Comparison of ENCODE assay signal across 8 mouse cellular contexts in genomic region chr5:137599600-137599999, GRCm38 (mm10). TPM values are rescaled to one million over a fixed set of nuclear protein-coding genes. Genes with fewer than 3 reads are reported as not detected.
A peak's percentile ranks its signal among the peaks of the same experiment; 100 is the strongest.
DNase-seq lines count a peak whose midpoint lies in the region; ATAC-seq and TF ChIP-seq lines count a peak whose summit lies in the region.

No protein-coding gene starts in this region.

- peaks cover 24% of the 10 kb centered on the region for H3K36me3 ChIP-seq in erythroblast, embryonic 14.5 days (ENCODE audit: control insufficient read depth)
- peaks cover 13% of the 10 kb centered on the region for H3K36me3 ChIP-seq in C2C12 (ENCODE audit: control insufficient read depth, insufficient read depth)
- H3K36me3 ChIP-seq in forebrain, embryonic 15.5 days = no peaks in the 10 kb centered on the region
- peaks cover 20% of the 10 kb centered on the region for H3K36me3 ChIP-seq in liver, embryonic 13.5 days

- peaks cover 4% of the 10 kb centered on the region for H3K79me3 ChIP-seq in C2C12 (ENCODE audit: low read depth)

- H3K79me2 ChIP-seq in C2C12 (ENCODE audit: control insufficient read depth, insufficient read depth) = peaks cover 13% of the 10 kb centered on the region

- no peaks in the 10 kb centered on the region for H3K27me3 ChIP-seq in erythroblast, embryonic 14.5 days (ENCODE audit: control insufficient read depth)
- H3K27me3 ChIP-seq in C2C12 (ENCODE audit: control insufficient read depth, insufficient read depth, insufficient read length) = no peaks in the 10 kb centered on the region
- H3K27me3 ChIP-seq in forebrain, embryonic 15.5 days = no peaks in the 10 kb centered on the region
- no peaks in the 10 kb centered on the region for H3K27me3 ChIP-seq in liver, embryonic 13.5 days

- intact Hi-C loops in left cerebral cortex, postnatal 14 days (cut with DNase I) = no loop called here

- peak overlapping the region; percentile 69 for H3K4me3 ChIP-seq in erythroblast, embryonic 14.5 days (replicated peaks)
- H3K4me3 ChIP-seq in C2C12 (ENCODE audit: insufficient read depth, poor library complexity, severe bottlenecking) = peak overlapping the region; percentile 59
- peak overlapping the region; percentile 51 for H3K4me3 ChIP-seq in forebrain, embryonic 15.5 days
- H3K4me3 ChIP-seq in liver, embryonic 13.5 days (replicated peaks) = peak overlapping the region; percentile 83

- H3K9me3 ChIP-seq in erythroblast, embryonic 14.5 days (ENCODE audit: control insufficient read depth, low read length) = peaks cover 3% of the 10 kb centered on the region; the same call in 1 of the 2 replicates
- H3K9me3 ChIP-seq in forebrain, embryonic 15.5 days = no peaks in the 10 kb centered on the region
- H3K9me3 ChIP-seq in liver, embryonic 13.5 days (replicated peaks) = no peaks in the 10 kb centered on the region

- peaks cover 68% of the 10 kb centered on the region for H3K4me1 ChIP-seq in erythroblast, embryonic 14.5 days (ENCODE audit: control insufficient read depth)
- peaks cover 30% of the 10 kb centered on the region for H3K4me1 ChIP-seq in forebrain, embryonic 15.5 days
- H3K4me1 ChIP-seq in liver, embryonic 13.5 days (replicated peaks) = peaks cover 72% of the 10 kb centered on the region

- H3K9ac ChIP-seq in forebrain, embryonic 15.5 days (replicated peaks) = peak overlapping the region; percentile 89
- peak overlapping the region; percentile 91 for H3K9ac ChIP-seq in liver, embryonic 13.5 days

- H3K4me2 ChIP-seq in forebrain, embryonic 15.5 days (replicated peaks) = peak overlapping the region; percentile 99
- peak overlapping the region; percentile 100 for H3K4me2 ChIP-seq in liver, embryonic 13.5 days

- 68% methylated on average over 9 of the region's 9 CpGs for WGBS in forebrain, embryonic 15.5 days
- 23% methylated on average over 9 of the region's 9 CpGs for WGBS in liver, embryonic 13.5 days (ENCODE audit: insufficient replicate concordance)

- ATAC-seq in erythroblast, adult 5-6 weeks (replicated peaks; ENCODE audit: low FRiP score, poor library complexity, severe bottlenecking) = no peak
- ATAC-seq in forebrain, embryonic 15.5 days (replicated peaks) = no peak
- ATAC-seq in liver, embryonic 13.5 days (ENCODE audit: low read depth) = no peak

- DNase-seq in liver, embryonic 13.5 days = no peak
- DNase-seq in urinary bladder, postnatal 25 days (ENCODE audit: low spot score) = no peak
- DNase-seq in left cerebral cortex, postnatal 14 days (ENCODE audit: low spot score in 2 of 2) = no peak
- DNase-seq in left cerebral cortex, adult 8-10 months (ENCODE audit: low spot score in 2 of 2) = no peak

- TF ChIP-seq CTCF in C2C12 (IDR thresholded peaks at IDR 0.05; ENCODE audit: control insufficient read depth, insufficient read depth, insufficient read length) = no peak

- no peak overlapping the region for H3K27ac ChIP-seq in forebrain, embryonic 15.5 days (replicated peaks)
- H3K27ac ChIP-seq in liver, embryonic 13.5 days = peak overlapping the region; percentile 91

- H3ac ChIP-seq in C2C12 (ENCODE audit: control insufficient read depth, insufficient read length, low read depth) = peak overlapping the region; percentile 22

TF ChIP-seq in C2C12, 6 proteins besides CTCF, POLR2A, EP300 and RAD21:
- no peak for TF ChIP-seq MAX (IDR thresholded peaks at IDR 0.05)
- TF ChIP-seq CEBPB (IDR thresholded peaks at IDR 0.05; ENCODE audit: low read depth) = no peak
- no peak for TF ChIP-seq MYOD1 (IDR thresholded peaks at IDR 0.05; ENCODE audit: control insufficient read depth, insufficient read length, low read depth)
- TF ChIP-seq MYOG (IDR thresholded peaks at IDR 0.05; ENCODE audit: control insufficient read depth, extremely low read depth, insufficient read length) = no peak
- TF ChIP-seq USF1 (IDR thresholded peaks at IDR 0.05; ENCODE audit: low read depth) = no peak
- no peak for TF ChIP-seq FOSL1 (IDR thresholded peaks at IDR 0.05; ENCODE audit: insufficient read depth, low read length, poor library complexity, severe bottlenecking)

RNA-seq across cellular contexts. Expression of gene Mospd3, which starts 1.3 kb away (rescaled TPM):
- polyA plus RNA-seq in erythroblast, embryonic 14.5 days (2012) = 105 and 109 TPM in 2 replicates
- total RNA-seq in erythroblast, adult 5-6 weeks (2015; ENCODE audit: low replicate concordance) = 18.6 and 37.2 TPM in 2 replicates
- total RNA-seq in erythroblast, adult 5-6 weeks (2017; ENCODE audit: low replicate concordance) = 0.43 TPM in 1 of 2 replicates, not detected in the other
- 28.6 TPM for polyA plus RNA-seq in C2C12 (2012; fragmentation: generic; extraction: Trizol)
- polyA plus RNA-seq in forebrain, embryonic 15.5 days (2015; fragmentation: Nextera tagmentation; extraction: Ambion mirVana) = 46.3 and 47.3 TPM in 2 replicates
- 32.3 and 32.8 TPM in 2 replicates for polyA plus RNA-seq in liver, embryonic 13.5 days (2015; fragmentation: Nextera tagmentation; extraction: Ambion mirVana)
- 10 to 100 TPM; 32.7 to 33.5 TPM for total RNA-seq in left cerebral cortex, postnatal 14 days (2021)
- 10 to 100 TPM; 18.6 to 29.9 (median 21.4) TPM for total RNA-seq in left cerebral cortex, adult 8-10 months (2022)

RNA-seq across cellular contexts. Expression of gene Pcolce, which starts 14.0 kb away (rescaled TPM):
- polyA plus RNA-seq in erythroblast, embryonic 14.5 days (2012) = 0.10 and 0.22 TPM in 2 replicates
- total RNA-seq in erythroblast, adult 5-6 weeks (2015; ENCODE audit: low replicate concordance) = not detected in 2 replicates
- total RNA-seq in erythroblast, adult 5-6 weeks (2017; ENCODE audit: low replicate concordance) = not detected in 2 replicates
- 651 TPM for polyA plus RNA-seq in C2C12 (2012; fragmentation: generic; extraction: Trizol)
- polyA plus RNA-seq in forebrain, embryonic 15.5 days (2015; fragmentation: Nextera tagmentation; extraction: Ambion mirVana) = 9.3 and 9.7 TPM in 2 replicates
- polyA plus RNA-seq in liver, embryonic 13.5 days (2015; fragmentation: Nextera tagmentation; extraction: Ambion mirVana) = 15.5 and 16.1 TPM in 2 replicates
- 10 to 100 TPM; 12.9 to 14.6 TPM for total RNA-seq in left cerebral cortex, postnatal 14 days (2021)
- total RNA-seq in left cerebral cortex, adult 8-10 months (2022) = 10 to 100 TPM; 12.8 to 14.6 (median 13.8) TPM

RNA-seq across cellular contexts. Expression of gene Fbxo24, which starts 29.2 kb away (rescaled TPM):
- not detected in 2 replicates for polyA plus RNA-seq in erythroblast, embryonic 14.5 days (2012)
- not detected in 2 replicates for total RNA-seq in erythroblast, adult 5-6 weeks (2015; ENCODE audit: low replicate concordance)
- not detected in 2 replicates for total RNA-seq in erythroblast, adult 5-6 weeks (2017; ENCODE audit: low replicate concordance)
- 0.29 TPM for polyA plus RNA-seq in C2C12 (2012; fragmentation: generic; extraction: Trizol)
- polyA plus RNA-seq in forebrain, embryonic 15.5 days (2015; fragmentation: Nextera tagmentation; extraction: Ambion mirVana) = 0.22 TPM in 1 of 2 replicates, not detected in the other
- polyA plus RNA-seq in liver, embryonic 13.5 days (2015; fragmentation: Nextera tagmentation; extraction: Ambion mirVana) = 0.08 TPM in 1 of 2 replicates, not detected in the other
- total RNA-seq in left cerebral cortex, postnatal 14 days (2021) = under 1 TPM in 1 of 2 experiments, not detected in 1; 0.15 TPM
- total RNA-seq in left cerebral cortex, adult 8-10 months (2022) = under 1 TPM; 0.16 to 0.28 (median 0.20) TPM

RNA-seq across cellular contexts. Expression of gene Lrch4, which starts 29.3 kb away (rescaled TPM):
- polyA plus RNA-seq in erythroblast, embryonic 14.5 days (2012) = 6.3 and 7.1 TPM in 2 replicates
- 9.0 and 27.2 TPM in 2 replicates for total RNA-seq in erythroblast, adult 5-6 weeks (2015; ENCODE audit: low replicate concordance)
- total RNA-seq in erythroblast, adult 5-6 weeks (2017; ENCODE audit: low replicate concordance) = 10.6 and 13.9 TPM in 2 replicates
- 27.5 TPM for polyA plus RNA-seq in C2C12 (2012; fragmentation: generic; extraction: Trizol)
- 21.4 and 22.1 TPM in 2 replicates for polyA plus RNA-seq in forebrain, embryonic 15.5 days (2015; fragmentation: Nextera tagmentation; extraction: Ambion mirVana)
- 24.8 and 32.0 TPM in 2 replicates for polyA plus RNA-seq in liver, embryonic 13.5 days (2015; fragmentation: Nextera tagmentation; extraction: Ambion mirVana)
- 10 to 100 TPM in 1 of 2 experiments, 1 to 10 TPM in 1; 7.1 to 13.7 TPM for total RNA-seq in left cerebral cortex, postnatal 14 days (2021)
- total RNA-seq in left cerebral cortex, adult 8-10 months (2022) = 10 to 100 TPM in 3 of 4 experiments, 1 to 10 TPM in 1; 9.5 to 18.0 (median 16.0) TPM

RNA-seq across cellular contexts. Expression of gene Gm20605, which starts 29.4 kb away (rescaled TPM):
- polyA plus RNA-seq in erythroblast, embryonic 14.5 days (2012) = 3.8 and 3.9 TPM in 2 replicates
- 1.9 and 6.3 TPM in 2 replicates for total RNA-seq in erythroblast, adult 5-6 weeks (2015; ENCODE audit: low replicate concordance)
- 0.94 and 4.7 TPM in 2 replicates for total RNA-seq in erythroblast, adult 5-6 weeks (2017; ENCODE audit: low replicate concordance)
- 5.0 TPM for polyA plus RNA-seq in C2C12 (2012; fragmentation: generic; extraction: Trizol)
- 6.9 and 7.8 TPM in 2 replicates for polyA plus RNA-seq in forebrain, embryonic 15.5 days (2015; fragmentation: Nextera tagmentation; extraction: Ambion mirVana)
- polyA plus RNA-seq in liver, embryonic 13.5 days (2015; fragmentation: Nextera tagmentation; extraction: Ambion mirVana) = 3.4 and 4.1 TPM in 2 replicates
- total RNA-seq in left cerebral cortex, postnatal 14 days (2021) = 10 to 100 TPM in 1 of 2 experiments, 1 to 10 TPM in 1; 8.8 to 10.6 TPM
- 10 to 100 TPM in 1 of 4 experiments, 1 to 10 TPM in 3; 5.6 to 11.5 (median 8.8) TPM for total RNA-seq in left cerebral cortex, adult 8-10 months (2022)

Comparison
In these comparisons a context has a peak if more than half of its experiments do, and no peak if none do; other contexts are left out.
1. RNA of gene Pcolce, which starts 14.0 kb away (polyA plus RNA-seq): 651 TPM in C2C12 (single experiment); 15.5 to 16.1 TPM in liver, embryonic 13.5 days, 9.3 to 9.7 TPM in forebrain, embryonic 15.5 days and 0.10 to 0.22 TPM in erythroblast, embryonic 14.5 days; every median in the first group is over 10 times any median in the second.
2. Peak in every context shown above with its lines, with median percentiles within 50 percentile points of each other: H3K4me3 ChIP-seq.